Mouse (Mus musculus) brain, embryonic 14.5 days (tissue): ENCODE measurements at regions not wholly inside any gene's neighbourhood (a gene's known extent, or its start where the extent isn't known, plus 50 kb on each side); places are given as distances from the start of the nearest gene placed in this dataset.

Source experiments
- CTCF ChIP-seq: fragments of 200-500 bp; IDR thresholded peaks from 2 replicates; pipeline ENCODE4 v1.5.1; 2012; ENCODE audit warnings: inconsistent platforms, mild to moderate bottlenecking, moderate library complexity, borderline replicate concordance; ENCODE audit not compliant: insufficient read depth, insufficient read length; ENCODE audit errors: extremely low read depth
- POLR2A ChIP-seq: fragments of 200-500 bp; IDR thresholded peaks from 2 replicates; pipeline ENCODE4 v1.6.1; 2012; ENCODE audit warnings: mild to moderate bottlenecking, inconsistent platforms, borderline replicate concordance; ENCODE audit not compliant: poor library complexity, insufficient read depth, insufficient read length, severe bottlenecking; ENCODE audit errors: extremely low read depth

DNA sequence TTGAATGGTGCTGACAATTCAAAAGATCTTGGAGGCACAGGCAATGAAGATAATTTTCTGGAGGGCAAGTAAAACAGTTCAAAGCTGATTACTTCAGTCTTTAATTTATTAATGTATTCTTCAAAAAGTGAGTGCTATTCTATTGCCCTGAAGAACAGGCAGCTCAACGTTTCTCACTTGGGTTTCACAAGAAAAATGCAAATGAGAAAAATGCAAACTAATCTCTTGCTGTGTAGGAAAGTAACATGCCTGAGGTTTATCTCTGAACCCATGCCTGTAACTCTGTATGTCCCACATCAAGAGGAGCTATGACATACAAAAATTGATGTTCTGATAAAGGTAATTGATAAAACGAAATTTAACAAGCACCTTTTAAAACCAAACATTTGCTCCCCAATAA, 316.8 kb upstream of the Ccdc54 start:
- TF ChIP-seq CTCF (no peak), POLR2A (no peak)
